Mouse (Mus musculus) C2C12 (cell line): Measurements from ENCODE around the gene Rps26. TPM values are rescaled to one million over a fixed set of nuclear protein-coding genes. Genes with fewer than 3 reads are reported as not detected.
"Not testable (repeated sequence)": the region's sequence is repeated elsewhere in the genome, so short reads cannot be mapped to it uniquely, and the experiment has no call there.

Experiments used
- H3K27me3 ChIP-seq: one replicate; pipeline ENCODE4 v1.6.1; 2011; ENCODE audit not compliant: control insufficient read depth, insufficient read depth, insufficient read length
- H3K36me3 ChIP-seq: one replicate; pipeline ENCODE4 v1.6.1; 2011; ENCODE audit not compliant: control insufficient read depth, insufficient read depth
- H3K4me3 ChIP-seq: one replicate; pipeline ENCODE4 v1.5.1; 2011; ENCODE audit warnings: mild to moderate bottlenecking, control low read depth; ENCODE audit not compliant: poor library complexity, insufficient read depth, severe bottlenecking
- H3K79me2 ChIP-seq: one replicate; pipeline ENCODE4 v1.6.1; 2011; ENCODE audit not compliant: control insufficient read depth, insufficient read depth
- H3K79me3 ChIP-seq: one replicate; pipeline ENCODE4 v1.6.1; 2011; ENCODE audit warnings: low read depth, control low read depth
- H3ac ChIP-seq: one replicate; pipeline ENCODE3; 2011; ENCODE audit warnings: low read depth; ENCODE audit not compliant: control insufficient read depth, insufficient read length
- CEBPB ChIP-seq: IDR thresholded peaks from one replicate; pipeline ENCODE4 v1.6.1; 2011; ENCODE audit warnings: low read depth, mild to moderate bottlenecking, control low read depth, moderate library complexity
- CTCF ChIP-seq: IDR thresholded peaks from one replicate; pipeline ENCODE4 v1.5.1; 2011; ENCODE audit not compliant: control insufficient read depth, insufficient read depth, insufficient read length
- FOSL1 ChIP-seq: IDR thresholded peaks from one replicate; pipeline ENCODE4 v1.8.0; 2011; ENCODE audit warnings: mild to moderate bottlenecking, low read length; ENCODE audit not compliant: poor library complexity, insufficient read depth, severe bottlenecking
- MAX ChIP-seq: IDR thresholded peaks from one replicate; pipeline ENCODE4 v1.6.1; 2011; ENCODE audit warnings: mild to moderate bottlenecking, control low read depth
- MYOD1 ChIP-seq: IDR thresholded peaks from one replicate; pipeline ENCODE4 v1.6.1; 2011; ENCODE audit warnings: low read depth; ENCODE audit not compliant: control insufficient read depth, insufficient read length
- MYOG ChIP-seq: IDR thresholded peaks from one replicate; pipeline ENCODE4 v1.6.1; 2011; ENCODE audit not compliant: control insufficient read depth, insufficient read length; ENCODE audit errors: extremely low read depth
- USF1 ChIP-seq: IDR thresholded peaks from one replicate; pipeline ENCODE4 v1.6.1; 2011; ENCODE audit warnings: low read depth, mild to moderate bottlenecking, control low read depth, moderate library complexity
- polyA plus RNA-seq: library from polyadenylated mRNA; unstranded; fragments of >200 nt; fragmentation: generic; extraction: Trizol; gene quantifications from one replicate; pipeline ENCODE4 v1.2.1, GENCODE M21; 2012; ENCODE audit warnings: missing spikeins

Rps26 gene
- polyA plus RNA-seq, 1 experiment = 2,179 TPM

GRCm38 (mm10) chr10:128618570-128618969 is 8.0 kb downstream of the Rps26 start:
- no peaks in the 10 kb centered on the region for H3K79me3 ChIP-seq
- no peak overlapping the region for H3K4me3 ChIP-seq
- H3K27me3 ChIP-seq = no peaks in the 10 kb centered on the region
- no peak overlapping the region for H3ac ChIP-seq
- H3K79me2 ChIP-seq = no peaks in the 10 kb centered on the region
- TF ChIP-seq USF1 (no peak), CEBPB (no peak)
- peaks cover under 1% of the 10 kb centered on the region for H3K36me3 ChIP-seq

GRCm38 (mm10) chr10:128615798-128616448 is 10.6 kb downstream of the Rps26 start:
- not testable (repeated sequence) for H3K27me3 ChIP-seq, H3K79me2 ChIP-seq, H3K4me3 ChIP-seq, H3K79me3 ChIP-seq, H3ac ChIP-seq, H3K36me3 ChIP-seq

- Histone ChIP-seq H3K36me3 (no peaks in the 10 kb centered on the region), H3ac (no peak overlapping the region), H3K27me3 (no peaks in the 10 kb centered on the region)
Observed at GRCm38 (mm10) chr10:128614934-128615333, 11.6 kb downstream of the Rps26 start.

GRCm38 (mm10) chr10:128613820-128614219 is 12.7 kb downstream of the Rps26 start:
- H3K79me3 ChIP-seq, H3K4me3 ChIP-seq, H3ac ChIP-seq, H3K79me2 ChIP-seq, H3K36me3 ChIP-seq, H3K27me3 ChIP-seq: not testable (repeated sequence)

More at GRCm38 (mm10) chr10:128614934-128615333, 11.6 kb downstream of the Rps26 start:
- no peak overlapping the region for H3K4me3 ChIP-seq
- H3K79me2 ChIP-seq = no peaks in the 10 kb centered on the region
- H3K79me3 ChIP-seq = no peaks in the 10 kb centered on the region
- TF ChIP-seq MYOD1 (no peak), MYOG (no peak), FOSL1 (no peak), USF1 (no peak), CTCF (no peak), MAX (no peak), CEBPB (no peak)

GRCm38 (mm10) chr10:128613154-128613440 is 13.4 kb downstream of the Rps26 start:
- H3K79me2 ChIP-seq = no peaks in the 10 kb centered on the region
- no peak for TF ChIP-seq USF1
- TF ChIP-seq MAX = no peak
- TF ChIP-seq MYOD1 = no peak
- TF ChIP-seq FOSL1 = no peak
- no peak for TF ChIP-seq CEBPB
- TF ChIP-seq MYOG = no peak
- no peak for TF ChIP-seq CTCF
- no peak overlapping the region for H3ac ChIP-seq

GRCm38 (mm10) chr10:128612433-128613153 is 14.0 kb downstream of the Rps26 start:
- TF ChIP-seq CTCF = peak; percentile 53
- TF ChIP-seq MAX = no peak
- H3K36me3 ChIP-seq = no peaks in the 10 kb centered on the region
- no peaks in the 10 kb centered on the region for H3K79me2 ChIP-seq
- no peaks in the 10 kb centered on the region for H3K27me3 ChIP-seq
- no peak overlapping the region for H3K4me3 ChIP-seq
- no peak overlapping the region for H3ac ChIP-seq
- H3K79me3 ChIP-seq = no peaks in the 10 kb centered on the region

More at GRCm38 (mm10) chr10:128613154-128613440, 13.4 kb downstream of the Rps26 start:
- Histone ChIP-seq H3K27me3 (no peaks in the 10 kb centered on the region), H3K4me3 (no peak overlapping the region), H3K79me3 (no peaks in the 10 kb centered on the region), H3K36me3 (no peaks in the 10 kb centered on the region)

- Histone ChIP-seq H3K79me2 (no peaks in the 10 kb centered on the region), H3K79me3 (no peaks in the 10 kb centered on the region), H3K27me3 (no peaks in the 10 kb centered on the region), H3K4me3 (no peak overlapping the region), H3ac (no peak overlapping the region), H3K36me3 (no peaks in the 10 kb centered on the region)
- no peak for TF ChIP-seq USF1
- no peak for TF ChIP-seq MYOG
- TF ChIP-seq MYOD1 = no peak
- TF ChIP-seq FOSL1 = no peak
- TF ChIP-seq MAX = no peak
- TF ChIP-seq CEBPB = no peak
- TF ChIP-seq CTCF = no peak
Observed at GRCm38 (mm10) chr10:128606483-128606882, 20.1 kb downstream of the Rps26 start.
